Mouse (Mus musculus) embryonic facial prominence, embryonic 15.5 days (tissue): ENCODE data around the gene Baz2b. TPM values are rescaled to one million over a fixed set of nuclear protein-coding genes. Genes with fewer than 3 reads are reported as not detected.

Experiments
- ATAC-seq: fragments of 200-750 bp; cut with Nextera tagmentation; 2 replicates; pipeline ENCODE4 v1.8.0; 2017; ENCODE audit warnings: low read depth, moderate TSS enrichment; ENCODE audit not compliant: insufficient number of reproducible peaks, low FRiP score, low TSS enrichment
- H3K27ac ChIP-seq: fragments of 300-500 bp; sonication (generic); replicated peaks from 2 replicates; pipeline ENCODE4 v1.5.1; 2015; ENCODE audit warnings: mild to moderate bottlenecking, inconsistent platforms
- H3K27me3 ChIP-seq: fragments of 300-500 bp; sonication (generic); 2 replicates; pipeline ENCODE4 v1.6.1; 2015; ENCODE audit warnings: inconsistent platforms
- H3K36me3 ChIP-seq: fragments of 300-500 bp; sonication (generic); 2 replicates; pipeline ENCODE4 v1.6.1; 2015; ENCODE audit warnings: mild to moderate bottlenecking, inconsistent platforms
- H3K4me1 ChIP-seq: fragments of 300-500 bp; sonication (generic); 2 replicates; pipeline ENCODE4 v1.6.1; 2015; ENCODE audit warnings: inconsistent platforms
- H3K4me2 ChIP-seq: fragments of 300-500 bp; sonication (generic); replicated peaks from 2 replicates; pipeline ENCODE4 v1.6.1; 2015; ENCODE audit warnings: mild to moderate bottlenecking, inconsistent platforms
- H3K4me3 ChIP-seq: fragments of 300-500 bp; sonication (generic); replicated peaks from 2 replicates; pipeline ENCODE4 v1.5.1; 2015; ENCODE audit warnings: mild to moderate bottlenecking, inconsistent platforms
- H3K9ac ChIP-seq: fragments of 300-500 bp; sonication (generic); 2 replicates; pipeline ENCODE4 v1.6.1; 2015; ENCODE audit warnings: inconsistent platforms
- H3K9me3 ChIP-seq: fragments of 300-500 bp; sonication (generic); replicated peaks from 2 replicates; pipeline ENCODE4 v1.6.1; 2016; ENCODE audit warnings: inconsistent platforms
- WGBS: fragments of 180-500 bp; shearing (Covaris S2); methylation state at CpG from one replicate; pipeline ENCODE4 v1.1.7; 2015; 5-methylcytosine and 5-hydroxymethylcytosine counted together
- polyA plus RNA-seq: library from polyadenylated mRNA; unstranded; fragments of >200 nt; fragmentation: Nextera tagmentation; extraction: Ambion mirVana; gene quantifications from 2 replicates; pipeline ENCODE4 v1.2.1, GENCODE M21; 2015

Gene Baz2b
- polyA plus RNA-seq, 1 experiment from 2014 or later: 58.1 TPM

DNA sequence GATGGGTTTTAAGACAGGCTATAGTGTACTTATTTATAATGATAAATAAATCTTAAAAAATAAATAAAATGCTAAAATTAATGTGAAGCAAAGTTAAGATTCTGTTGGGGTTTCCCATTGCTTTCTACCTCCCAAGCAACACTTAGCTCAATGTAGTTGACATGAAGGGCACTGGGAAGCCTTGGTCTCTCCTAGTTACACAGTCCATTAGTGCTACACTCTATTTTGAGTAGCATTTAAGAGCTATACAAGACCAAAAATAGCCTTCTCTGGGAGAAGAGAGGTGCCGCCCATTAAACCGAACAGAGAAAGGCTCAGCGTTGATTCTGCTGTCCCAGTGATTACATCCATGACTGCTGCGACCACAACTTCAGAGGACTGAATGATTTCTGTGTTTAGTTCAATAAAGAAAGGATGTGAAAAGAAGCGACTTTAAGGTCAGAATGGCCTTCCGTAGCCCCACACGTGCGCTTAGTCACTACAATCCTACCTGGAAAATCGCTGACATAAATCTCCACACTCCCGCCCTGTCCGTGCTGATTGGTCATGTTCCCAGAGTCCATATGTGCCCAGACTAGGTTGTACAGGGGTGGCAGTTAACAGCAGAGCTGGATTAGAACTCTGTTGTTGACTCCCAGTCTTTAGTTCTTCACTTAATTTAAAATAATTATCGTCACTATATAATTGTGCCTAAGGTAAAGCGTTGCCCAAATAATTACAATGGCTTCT is 257.2 kb downstream of the Baz2b start:
- no peak overlapping the region for H3K4me3 ChIP-seq

DNA sequence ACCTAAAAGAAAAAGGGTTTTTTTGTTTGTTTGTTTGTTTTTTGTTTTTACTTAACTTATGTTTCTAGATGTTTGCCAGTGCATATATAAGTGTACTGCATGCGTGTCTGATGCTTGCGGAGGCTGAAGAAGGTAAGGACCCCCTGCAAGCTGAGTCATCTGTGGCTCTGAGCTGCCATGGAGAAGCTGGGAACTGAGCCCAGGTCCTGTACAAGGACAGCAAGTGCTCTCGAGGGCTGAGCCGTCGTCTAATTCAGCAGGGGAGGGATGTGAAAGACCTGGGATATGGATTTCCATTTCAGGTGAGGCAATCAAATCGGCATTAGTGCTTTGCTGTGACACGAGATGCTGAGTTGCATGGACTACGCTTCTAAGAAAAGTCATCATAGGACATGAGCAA is 257.9 kb downstream of the Baz2b start:
- peaks cover 20% of the 10 kb centered on the region for H3K36me3 ChIP-seq
- H3K4me1 ChIP-seq: no peaks in the 10 kb centered on the region
- H3K9ac ChIP-seq: no peak overlapping the region
- H3K4me2 ChIP-seq: no peak overlapping the region
- no peak for ATAC-seq
- H3K9me3 ChIP-seq: no peaks in the 10 kb centered on the region
- WGBS: 90% methylated on average over 8 of the region's 8 CpGs
- no peaks in the 10 kb centered on the region for H3K27me3 ChIP-seq
- no peak overlapping the region for H3K4me3 ChIP-seq
- no peak overlapping the region for H3K27ac ChIP-seq

More for the DNA sequence above, 257.2 kb downstream of the Baz2b start:
- ATAC-seq: no peak
- Histone ChIP-seq H3K9me3 (no peaks in the 10 kb centered on the region), H3K27ac (no peak overlapping the region), H3K9ac (no peak overlapping the region), H3K27me3 (no peaks in the 10 kb centered on the region), H3K36me3 (peaks cover 22% of the 10 kb centered on the region), H3K4me2 (no peak overlapping the region), H3K4me1 (no peaks in the 10 kb centered on the region)
- 89% methylated on average over 13 of the region's 13 CpGs for WGBS

DNA sequence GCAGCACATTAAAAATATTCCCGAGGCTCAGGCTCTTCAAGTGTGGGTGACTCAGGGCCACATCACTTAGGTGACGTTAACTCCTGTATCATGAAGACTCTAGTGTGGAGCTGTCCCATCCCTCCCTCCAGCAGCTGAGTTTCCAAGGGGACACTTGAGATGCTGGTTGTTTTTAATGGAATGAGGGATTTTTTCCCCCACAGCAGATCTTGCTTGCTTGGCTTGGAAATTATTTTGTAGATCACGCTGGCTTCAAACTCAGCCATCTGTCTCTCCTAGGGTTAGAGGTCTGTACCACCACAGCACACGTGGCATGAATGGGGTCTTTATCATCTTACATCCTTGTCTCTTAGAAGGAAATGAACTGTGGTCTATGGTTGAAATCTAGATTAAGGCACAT is 258.5 kb downstream of the Baz2b start:
- H3K27ac ChIP-seq: no peak overlapping the region
- H3K4me1 ChIP-seq: no peaks in the 10 kb centered on the region
- no peak overlapping the region for H3K4me2 ChIP-seq
- 72% methylated on average over 4 of the region's 4 CpGs for WGBS
- H3K27me3 ChIP-seq: no peaks in the 10 kb centered on the region
- peaks cover 20% of the 10 kb centered on the region for H3K36me3 ChIP-seq
- ATAC-seq: no peak
- H3K9ac ChIP-seq: no peak overlapping the region
- H3K4me3 ChIP-seq: no peak overlapping the region
- H3K9me3 ChIP-seq: no peaks in the 10 kb centered on the region

DNA sequence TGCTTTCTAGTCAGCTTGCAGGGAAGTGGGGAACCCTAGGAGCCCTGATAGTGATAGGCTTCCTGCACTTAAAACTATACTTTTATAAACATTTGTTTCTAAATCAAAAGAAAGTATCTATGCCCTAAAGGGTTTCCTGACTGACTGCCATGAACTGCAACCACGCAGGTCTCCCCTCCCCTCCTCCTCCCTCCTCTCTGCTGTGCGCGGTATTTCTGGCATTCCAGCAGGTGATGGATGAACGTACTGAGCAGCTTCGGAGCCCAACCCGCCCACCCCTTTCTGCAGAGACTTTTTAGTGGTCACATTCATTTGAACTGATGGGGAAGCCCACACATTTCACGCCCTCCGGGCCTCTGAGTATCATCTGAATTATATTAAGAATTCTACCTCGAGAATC is 273.3 kb downstream of the Baz2b start:
- 23% methylated on average over 9 of the region's 9 CpGs for WGBS
- H3K4me3 ChIP-seq: no peak overlapping the region
- peaks cover 10% of the 10 kb centered on the region for H3K36me3 ChIP-seq
- H3K9ac ChIP-seq: no peak overlapping the region
- no peaks in the 10 kb centered on the region for H3K9me3 ChIP-seq
- 0 out of 2 replicates have a peak, but pooled peaks cover 7% of the 10 kb centered on the region for H3K4me1 ChIP-seq
- no peak for ATAC-seq
- no peak overlapping the region for H3K27ac ChIP-seq
- H3K4me2 ChIP-seq: no peak overlapping the region
- no peaks in the 10 kb centered on the region for H3K27me3 ChIP-seq

DNA sequence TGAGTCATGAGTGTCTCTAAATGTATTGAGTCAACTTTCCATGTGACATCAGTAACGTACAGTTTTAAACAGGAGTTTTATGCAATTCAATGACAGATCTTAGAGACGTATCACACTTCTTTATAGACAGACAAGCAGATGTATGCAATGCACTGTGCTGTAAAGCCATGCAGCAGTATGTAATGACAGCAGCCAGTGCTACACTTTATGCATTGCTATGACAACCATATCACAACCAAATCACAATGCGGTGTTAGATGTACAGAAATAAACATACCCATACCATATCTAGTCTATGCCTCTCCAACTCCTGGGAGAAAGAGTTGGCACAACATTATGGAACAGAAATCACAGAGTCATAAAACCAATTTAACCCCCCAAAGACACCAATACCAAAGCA is 276.5 kb downstream of the Baz2b start:
- Histone ChIP-seq H3K36me3 (peaks cover 9% of the 10 kb centered on the region), H3K4me2 (no peak overlapping the region), H3K27ac (no peak overlapping the region), H3K4me3 (no peak overlapping the region), H3K27me3 (no peaks in the 10 kb centered on the region), H3K9ac (no peak overlapping the region), H3K4me1 (0 out of 2 replicates have a peak, but pooled peaks cover 7% of the 10 kb centered on the region), H3K9me3 (no peaks in the 10 kb centered on the region)
- 90% methylated on average over 3 of the region's 3 CpGs for WGBS
- ATAC-seq: no peak

DNA sequence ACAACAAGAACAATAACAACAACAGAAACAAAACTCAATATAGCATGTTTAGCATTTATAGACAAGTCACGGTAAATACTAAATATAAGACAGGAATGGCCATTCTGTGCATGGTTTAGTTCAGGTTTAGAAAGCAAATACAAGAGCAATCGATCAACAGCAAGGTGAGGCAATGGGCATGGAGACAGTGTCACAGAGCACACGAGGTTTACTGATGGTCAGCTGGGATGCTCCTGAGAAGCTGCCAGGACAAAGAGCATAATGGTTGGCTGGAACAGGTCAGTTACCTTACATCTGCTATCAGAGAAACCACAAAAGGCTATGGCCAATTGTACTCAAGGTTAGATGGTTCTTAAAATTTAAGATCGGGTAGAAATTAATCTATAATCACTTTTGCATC is 277.4 kb downstream of the Baz2b start:
- 0 out of 2 replicates have a peak, but pooled peaks cover 7% of the 10 kb centered on the region for H3K4me1 ChIP-seq
- H3K27me3 ChIP-seq: no peaks in the 10 kb centered on the region
- H3K9me3 ChIP-seq: no peaks in the 10 kb centered on the region
- H3K27ac ChIP-seq: no peak overlapping the region
- H3K36me3 ChIP-seq: peaks cover 9% of the 10 kb centered on the region
- H3K4me2 ChIP-seq: no peak overlapping the region
- no peak overlapping the region for H3K4me3 ChIP-seq
- WGBS: 94% methylated on average over 4 of the region's 4 CpGs
- H3K9ac ChIP-seq: no peak overlapping the region
- no peak for ATAC-seq

DNA sequence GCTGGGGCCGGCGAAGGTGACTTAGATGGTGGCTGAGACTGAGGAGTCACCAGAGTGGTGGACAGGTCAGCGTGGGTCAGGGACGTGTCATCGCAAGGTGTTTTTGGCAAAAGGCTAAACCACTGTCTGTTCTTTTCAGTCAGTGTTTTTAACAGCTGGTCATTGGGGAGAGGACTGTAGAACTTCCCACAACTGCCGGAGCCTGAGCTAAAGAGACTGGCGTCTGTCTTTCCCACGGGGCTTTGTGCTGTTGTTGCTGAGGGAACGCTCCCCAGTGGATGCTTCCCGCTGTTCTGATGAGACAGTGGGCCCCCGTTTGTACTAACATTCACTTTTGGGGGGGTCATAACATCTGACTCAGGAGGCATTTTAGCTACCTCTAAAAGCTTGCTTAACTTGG is 296.0 kb downstream of the Baz2b start:
- no peak for ATAC-seq
- no peak overlapping the region for H3K4me3 ChIP-seq
- H3K4me1 ChIP-seq: no peaks in the 10 kb centered on the region
- 80% methylated on average over 11 of the region's 11 CpGs for WGBS
- H3K27me3 ChIP-seq: no peaks in the 10 kb centered on the region
- H3K9ac ChIP-seq: no peak overlapping the region
- H3K9me3 ChIP-seq: no peaks in the 10 kb centered on the region
- no peak overlapping the region for H3K4me2 ChIP-seq
- H3K36me3 ChIP-seq: peaks cover 61% of the 10 kb centered on the region
- H3K27ac ChIP-seq: no peak overlapping the region

DNA sequence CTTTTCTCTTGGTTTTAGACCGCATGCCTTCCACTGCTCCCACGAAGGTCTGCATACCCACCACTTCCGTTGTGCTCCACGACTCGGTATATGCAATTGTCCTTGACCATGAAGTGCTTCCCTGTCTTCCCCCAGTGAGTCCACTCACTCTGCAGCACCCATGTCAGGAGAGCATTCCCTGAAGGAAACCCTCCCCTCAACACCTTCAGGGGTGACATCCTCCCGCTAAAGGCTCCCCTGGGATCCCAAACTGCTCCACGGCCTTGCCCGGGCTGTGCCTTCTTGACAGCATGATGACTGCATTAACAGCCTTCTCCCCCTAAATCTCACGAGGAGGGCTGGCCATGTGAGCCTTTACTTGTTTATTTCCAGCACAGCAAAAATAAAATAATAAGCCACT is 301.6 kb downstream of the Baz2b start:
- Histone ChIP-seq H3K9ac (no peak overlapping the region), H3K9me3 (no peaks in the 10 kb centered on the region), H3K27me3 (no peaks in the 10 kb centered on the region), H3K36me3 (peaks cover 53% of the 10 kb centered on the region), H3K4me1 (no peaks in the 10 kb centered on the region), H3K4me3 (no peak overlapping the region), H3K27ac (no peak overlapping the region), H3K4me2 (no peak overlapping the region)
- 88% methylated on average over 9 of the region's 9 CpGs for WGBS
- ATAC-seq: no peak

DNA sequence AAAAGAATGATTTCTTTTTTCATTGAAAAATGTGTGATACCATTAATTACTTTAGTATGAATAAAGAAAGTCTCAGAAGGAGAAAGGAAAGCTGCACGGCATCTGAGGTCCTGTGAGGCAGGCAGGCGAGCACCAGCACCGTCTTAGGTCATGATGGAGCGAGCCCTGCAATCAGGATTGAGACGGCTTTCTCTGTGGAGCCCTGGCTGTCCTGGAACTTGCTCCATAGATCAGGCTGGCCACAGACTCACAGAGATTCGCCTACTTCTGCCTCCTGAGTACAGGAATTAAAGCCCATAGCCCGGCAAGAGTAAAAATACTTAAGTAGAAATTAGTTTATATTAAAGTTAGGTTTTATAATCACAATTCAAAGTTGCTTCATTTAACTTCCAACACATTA is 305.6 kb downstream of the Baz2b start:
- no peak overlapping the region for H3K4me3 ChIP-seq
- no peaks in the 10 kb centered on the region for H3K9me3 ChIP-seq
- H3K4me2 ChIP-seq: no peak overlapping the region
- no peaks in the 10 kb centered on the region for H3K27me3 ChIP-seq
- 88% methylated on average over 7 of the region's 7 CpGs for WGBS
- H3K27ac ChIP-seq: no peak overlapping the region
- H3K9ac ChIP-seq: no peak overlapping the region
- ATAC-seq: no peak
- no peaks in the 10 kb centered on the region for H3K4me1 ChIP-seq
- H3K36me3 ChIP-seq: peaks cover 43% of the 10 kb centered on the region

DNA sequence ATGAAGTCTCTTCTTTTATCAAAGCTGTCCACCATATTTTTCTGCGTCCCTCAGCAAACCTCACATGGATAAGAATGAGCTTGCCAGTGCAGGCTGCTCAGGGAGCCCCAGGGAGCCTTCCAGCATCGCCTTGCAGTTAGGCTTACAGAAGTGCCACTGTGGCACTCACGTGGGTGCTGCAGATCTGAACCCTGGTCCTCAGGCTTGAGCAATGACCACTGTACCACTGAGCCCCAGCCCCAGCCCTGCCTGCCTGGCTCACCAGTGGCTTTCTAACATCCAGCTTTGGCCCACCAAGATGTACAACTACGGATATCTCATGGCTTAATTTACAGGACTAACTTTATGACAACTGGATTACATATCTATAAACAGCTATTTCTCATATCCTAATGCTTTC is 311.0 kb downstream of the Baz2b start:
- Histone ChIP-seq H3K27ac (no peak overlapping the region), H3K4me1 (no peaks in the 10 kb centered on the region), H3K9ac (no peak overlapping the region), H3K4me2 (no peak overlapping the region), H3K9me3 (no peaks in the 10 kb centered on the region), H3K4me3 (no peak overlapping the region), H3K36me3 (peaks cover 22% of the 10 kb centered on the region), H3K27me3 (no peaks in the 10 kb centered on the region)
- 83% methylated on average over 4 of the region's 4 CpGs for WGBS
- no peak for ATAC-seq

DNA sequence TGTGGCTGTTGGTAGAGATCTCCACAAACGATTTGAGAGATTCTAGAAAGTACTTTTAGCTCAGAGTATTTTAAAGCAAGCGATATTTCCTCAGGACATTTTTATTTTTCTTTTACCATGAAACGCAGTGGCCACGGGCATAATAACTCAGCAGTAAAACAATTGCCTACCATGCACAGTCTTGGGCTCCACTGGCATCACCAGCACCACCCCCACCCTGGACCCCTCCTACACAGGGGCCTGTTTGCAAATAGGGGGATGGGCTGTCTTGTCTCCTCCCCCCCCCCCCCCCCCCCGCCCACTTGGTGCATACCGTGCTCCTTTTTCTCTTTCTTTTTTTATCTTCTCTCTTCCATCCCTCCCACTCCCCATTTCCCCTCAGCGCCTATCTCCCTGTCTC is 311.5 kb downstream of the Baz2b start:
- Histone ChIP-seq H3K9me3 (no peaks in the 10 kb centered on the region), H3K4me2 (no peak overlapping the region), H3K27me3 (no peaks in the 10 kb centered on the region), H3K36me3 (peaks cover 22% of the 10 kb centered on the region), H3K4me3 (no peak overlapping the region), H3K27ac (no peak overlapping the region), H3K4me1 (no peaks in the 10 kb centered on the region), H3K9ac (no peak overlapping the region)
- 70% methylated on average over 6 of the region's 7 CpGs for WGBS
- ATAC-seq: no peak

DNA sequence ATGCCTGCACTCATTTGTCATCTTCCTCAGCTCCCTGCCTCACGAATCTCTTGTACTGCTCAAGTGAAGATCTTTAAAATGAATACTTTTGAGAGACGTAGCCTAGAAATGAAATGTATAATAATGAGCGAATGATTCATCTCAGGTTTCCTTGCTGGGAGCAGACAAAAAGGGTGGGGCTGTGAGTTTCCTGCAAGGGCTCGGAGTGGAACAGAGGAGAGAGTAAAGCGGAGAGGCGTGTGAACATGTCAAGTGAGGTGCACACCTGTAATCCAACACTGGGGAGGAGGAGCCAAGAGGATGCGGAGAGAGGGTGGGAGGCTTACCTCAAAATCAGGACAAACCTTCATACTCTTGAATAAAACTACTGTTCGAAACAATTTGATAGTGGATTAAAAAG is 312.8 kb downstream of the Baz2b start:
- 0 out of 2 replicates have a peak overlapping the region, but pooled peaks have one; percentile 2 for H3K4me2 ChIP-seq
- peak overlapping the region; percentile 48; the same call in 1 of the 2 replicates for H3K27ac ChIP-seq

More for the DNA sequence above, 312.8 kb downstream of the Baz2b start:
- 46% methylated on average over 8 of the region's 8 CpGs for WGBS
- Histone ChIP-seq H3K4me3 (no peak overlapping the region), H3K4me1 (no peaks in the 10 kb centered on the region), H3K27me3 (no peaks in the 10 kb centered on the region), H3K36me3 (peaks cover 22% of the 10 kb centered on the region), H3K9me3 (no peaks in the 10 kb centered on the region), H3K9ac (no peak overlapping the region)
- peak; percentile 73; the same call in 1 of the 2 replicates for ATAC-seq
